Mouse (Mus musculus) heart, embryonic 15.5 days (tissue): ENCODE measurements around the gene Sphk1. TPM values are rescaled to one million over a fixed set of nuclear protein-coding genes. Genes with fewer than 3 reads are reported as not detected.

Experiments
- ATAC-seq: fragments of 200-750 bp; cut with Nextera tagmentation; replicated peaks from 2 replicates; pipeline ENCODE4 v1.8.0; 2017; ENCODE audit warnings: low read depth, moderate TSS enrichment; ENCODE audit not compliant: insufficient number of reproducible peaks, insufficient read depth, low FRiP score
- H3K27ac ChIP-seq: fragments of 300-500 bp; sonication (generic); 2 replicates; pipeline ENCODE4 v1.5.1; 2015; ENCODE audit warnings: mild to moderate bottlenecking, inconsistent platforms
- H3K27me3 ChIP-seq: fragments of 300-500 bp; sonication (generic); 2 replicates; pipeline ENCODE4 v1.6.1; 2015; ENCODE audit warnings: inconsistent platforms
- H3K36me3 ChIP-seq: fragments of 300-500 bp; sonication (generic); 2 replicates; pipeline ENCODE4 v1.6.1; 2015; ENCODE audit warnings: mild to moderate bottlenecking, inconsistent platforms
- H3K4me1 ChIP-seq: fragments of 300-500 bp; sonication (generic); replicated peaks from 2 replicates; pipeline ENCODE4 v1.6.1; 2015; ENCODE audit warnings: inconsistent platforms
- H3K4me2 ChIP-seq: fragments of 300-500 bp; sonication (generic); 2 replicates; pipeline ENCODE4 v1.6.1; 2015; ENCODE audit warnings: inconsistent platforms, mild to moderate bottlenecking, moderate library complexity
- H3K4me3 ChIP-seq: fragments of 300-500 bp; sonication (generic); 2 replicates; pipeline ENCODE4 v1.5.1; 2015; ENCODE audit warnings: mild to moderate bottlenecking, inconsistent platforms
- H3K9ac ChIP-seq: fragments of 300-500 bp; sonication (generic); 2 replicates; pipeline ENCODE4 v1.6.1; 2015; ENCODE audit warnings: mild to moderate bottlenecking, inconsistent platforms
- H3K9me3 ChIP-seq: fragments of 300-500 bp; sonication (generic); replicated peaks from 2 replicates; pipeline ENCODE4 v1.6.1; 2016; ENCODE audit warnings: inconsistent platforms
- WGBS: fragments of 180-500 bp; shearing (Covaris S2); methylation state at CpG from one replicate; pipeline ENCODE4 v1.1.7; 2015; ENCODE audit warnings: mixed read lengths; 5-methylcytosine and 5-hydroxymethylcytosine counted together
- polyA plus RNA-seq: library from polyadenylated mRNA; unstranded; fragments of >200 nt; fragmentation: Nextera tagmentation; extraction: Ambion mirVana; gene quantifications from 2 replicates; pipeline ENCODE4 v1.2.1, GENCODE M21; 2015

Gene Sphk1
- polyA plus RNA-seq, 1 experiment from 2014 or later: 2.8 TPM

DNA sequence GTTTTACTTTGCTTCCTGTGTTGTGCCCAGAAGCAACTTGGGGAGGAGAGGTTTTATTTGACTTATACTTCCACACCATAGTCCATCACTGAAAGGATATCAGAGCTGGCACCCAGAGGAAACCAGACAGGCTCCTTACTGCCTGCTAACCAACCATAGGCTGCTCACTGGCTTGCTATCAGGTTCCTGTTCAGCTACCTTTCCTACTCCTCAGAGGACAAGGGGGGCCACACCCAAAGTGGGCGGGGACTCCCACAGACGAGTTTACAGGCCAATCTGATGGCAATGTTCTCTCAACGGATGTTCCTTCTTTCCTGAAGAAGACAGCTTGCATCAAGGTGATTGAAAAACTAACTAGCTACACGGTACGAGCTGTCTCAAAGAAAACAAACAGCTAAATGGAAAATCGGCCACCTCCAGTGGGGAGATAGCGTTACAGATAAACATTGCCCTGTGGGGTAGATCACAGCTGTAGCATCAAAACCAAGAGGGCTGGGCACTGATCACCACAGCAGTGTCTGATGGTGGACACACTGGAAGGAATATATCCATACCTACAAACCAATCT, 19.3 kb upstream of the Sphk1 start:
- peaks cover 5% of the 10 kb centered on the region; the same call in 1 of the 2 replicates for H3K27me3 ChIP-seq
- H3K36me3 ChIP-seq: no peaks in the 10 kb centered on the region
- no peak overlapping the region for H3K4me2 ChIP-seq
- no peak overlapping the region for H3K4me3 ChIP-seq
- H3K4me1 ChIP-seq: peaks cover 5% of the 10 kb centered on the region; the same call in 1 of the 2 replicates
- no peaks in the 10 kb centered on the region for H3K9me3 ChIP-seq
- no peak for ATAC-seq
- WGBS: 60% methylated on average over 7 of the region's 7 CpGs
- no peak overlapping the region for H3K27ac ChIP-seq
- no peak overlapping the region for H3K9ac ChIP-seq

DNA sequence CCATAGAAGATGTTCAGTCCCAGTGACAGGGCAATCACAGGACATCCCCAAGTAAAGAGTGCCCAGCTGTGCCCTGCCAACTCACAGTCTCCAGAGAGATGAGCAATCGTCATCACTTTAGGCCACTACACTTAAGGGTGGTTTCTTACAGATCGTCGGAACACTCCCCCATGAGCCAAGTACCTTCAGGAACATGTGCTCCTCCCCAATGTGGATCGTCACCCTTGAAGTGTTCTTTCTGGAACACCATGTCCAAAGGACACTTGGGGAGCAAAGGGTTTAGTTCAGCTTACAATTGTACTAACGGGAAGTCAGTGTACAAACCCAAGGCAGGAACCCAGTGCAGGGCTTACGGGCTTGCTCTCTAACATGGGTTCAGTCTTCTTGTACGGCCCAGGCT, 18.6 kb upstream of the Sphk1 start:
- WGBS: 90% methylated on average over 7 of the region's 7 CpGs
- no peak for ATAC-seq
- no peak overlapping the region for H3K9ac ChIP-seq
- H3K9me3 ChIP-seq: no peaks in the 10 kb centered on the region
- no peak overlapping the region for H3K4me3 ChIP-seq
- H3K4me1 ChIP-seq: peaks cover 5% of the 10 kb centered on the region; the same call in 1 of the 2 replicates
- H3K27me3 ChIP-seq: peaks cover 5% of the 10 kb centered on the region; the same call in 1 of the 2 replicates
- H3K36me3 ChIP-seq: no peaks in the 10 kb centered on the region
- no peak overlapping the region for H3K27ac ChIP-seq
- no peak overlapping the region for H3K4me2 ChIP-seq

DNA sequence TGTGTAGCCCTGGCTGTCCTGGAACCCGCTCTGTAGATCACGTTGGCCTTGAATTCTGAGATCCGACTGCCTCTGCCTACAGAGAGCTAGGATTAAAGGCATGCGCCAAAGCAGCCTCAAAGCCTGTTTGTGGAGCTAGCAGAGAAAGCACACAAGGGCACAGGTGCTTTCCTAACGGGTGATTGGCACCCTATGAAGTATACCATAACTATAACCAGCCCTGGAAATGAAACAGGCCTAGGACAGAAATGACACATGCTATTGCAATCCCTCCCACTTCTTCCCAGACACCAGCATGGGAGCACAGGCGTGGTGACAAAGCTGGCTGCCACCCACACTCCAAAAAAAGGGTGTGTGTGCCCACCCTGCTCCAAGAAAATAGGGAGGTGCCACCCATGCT, 17.7 kb upstream of the Sphk1 start:
- no peak overlapping the region for H3K27ac ChIP-seq
- H3K9ac ChIP-seq: no peak overlapping the region
- ATAC-seq: no peak
- H3K9me3 ChIP-seq: no peaks in the 10 kb centered on the region
- no peaks in the 10 kb centered on the region for H3K36me3 ChIP-seq
- peaks cover 5% of the 10 kb centered on the region; the same call in 1 of the 2 replicates for H3K27me3 ChIP-seq
- no peak overlapping the region for H3K4me2 ChIP-seq
- peaks cover 5% of the 10 kb centered on the region; the same call in 1 of the 2 replicates for H3K4me1 ChIP-seq
- 82% methylated on average over 6 of the region's 6 CpGs for WGBS
- no peak overlapping the region for H3K4me3 ChIP-seq

- H3K27ac ChIP-seq: no peak overlapping the region
- 72% methylated on average over 4 of the region's 4 CpGs for WGBS
- no peak overlapping the region for H3K4me3 ChIP-seq
- H3K9me3 ChIP-seq: no peaks in the 10 kb centered on the region
- H3K9ac ChIP-seq: no peak overlapping the region
- ATAC-seq: no peak
- peaks cover 5% of the 10 kb centered on the region; the same call in 1 of the 2 replicates for H3K27me3 ChIP-seq
- H3K4me2 ChIP-seq: no peak overlapping the region
- H3K4me1 ChIP-seq: peaks cover 8% of the 10 kb centered on the region; the same call in 1 of the 2 replicates
- no peaks in the 10 kb centered on the region for H3K36me3 ChIP-seq
Measured at GRCm38 (mm10) chr11:116513531-116514038, 17.1 kb upstream of the Sphk1 start.

DNA sequence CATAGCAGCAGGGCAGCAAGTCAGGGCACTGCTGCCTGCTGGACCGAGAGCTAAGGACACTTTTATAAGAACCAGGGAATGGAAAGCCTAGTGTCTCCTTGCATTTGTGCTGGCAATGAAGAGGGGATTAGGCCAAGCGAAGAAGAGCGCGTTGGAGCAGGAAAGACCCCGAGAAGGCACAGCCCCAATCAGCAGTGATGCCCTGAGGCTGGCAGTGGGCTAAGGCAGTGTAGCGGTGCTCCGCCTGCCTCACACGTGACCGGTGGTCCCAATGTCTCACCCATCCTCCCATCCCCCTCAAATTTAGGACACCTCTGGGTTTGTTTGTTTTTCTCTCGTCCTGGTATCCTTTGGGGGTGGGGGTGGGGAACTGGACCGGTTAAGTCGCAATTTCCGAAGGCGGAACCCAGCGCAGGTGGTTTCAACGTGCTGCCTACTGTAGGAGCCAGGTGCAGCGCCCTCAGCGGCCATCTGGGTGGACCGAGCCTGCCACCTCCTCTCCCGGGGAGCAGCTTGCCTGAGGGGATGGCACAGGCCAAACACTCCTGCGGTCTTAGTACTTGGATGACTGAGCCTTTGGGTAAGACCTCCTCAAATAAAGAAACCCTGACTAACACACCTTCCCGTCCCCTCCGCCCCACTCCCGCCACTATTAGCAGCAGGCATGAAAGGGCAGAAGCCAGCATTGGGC, 15.2 kb upstream of the Sphk1 start:
- Histone ChIP-seq H3K4me3 (no peak overlapping the region), H3K9me3 (no peaks in the 10 kb centered on the region), H3K36me3 (no peaks in the 10 kb centered on the region), H3K9ac (no peak overlapping the region), H3K27me3 (peaks cover 5% of the 10 kb centered on the region; the same call in 1 of the 2 replicates), H3K4me2 (peak overlapping the region; percentile 25; the same call in 1 of the 2 replicates), H3K4me1 (peaks cover 8% of the 10 kb centered on the region; the same call in 1 of the 2 replicates), H3K27ac (no peak overlapping the region)
- ATAC-seq: no peak
- WGBS: 27% methylated on average over 24 of the region's 24 CpGs

GRCm38 (mm10) chr11:116518482-116518881, 12.2 kb upstream of the Sphk1 start:
- Histone ChIP-seq H3K4me2 (no peak overlapping the region), H3K4me1 (peaks cover 17% of the 10 kb centered on the region), H3K27me3 (peaks cover 5% of the 10 kb centered on the region; the same call in 1 of the 2 replicates), H3K4me3 (no peak overlapping the region), H3K27ac (no peak overlapping the region), H3K9me3 (no peaks in the 10 kb centered on the region), H3K36me3 (no peaks in the 10 kb centered on the region), H3K9ac (no peak overlapping the region)
- 56% methylated on average over 8 of the region's 8 CpGs for WGBS
- no peak for ATAC-seq

GRCm38 (mm10) chr11:116521143-116521542, 9.6 kb upstream of the Sphk1 start:
- Histone ChIP-seq H3K9me3 (no peaks in the 10 kb centered on the region), H3K4me2 (no peak overlapping the region), H3K4me3 (no peak overlapping the region), H3K4me1 (peaks cover 25% of the 10 kb centered on the region), H3K9ac (no peak overlapping the region), H3K27ac (no peak overlapping the region), H3K36me3 (no peaks in the 10 kb centered on the region), H3K27me3 (no peaks in the 10 kb centered on the region)
- no peak for ATAC-seq
- 61% methylated on average over 3 of the region's 3 CpGs for WGBS

GRCm38 (mm10) chr11:116522046-116522445, 8.7 kb upstream of the Sphk1 start:
- ATAC-seq: no peak
- Histone ChIP-seq H3K27ac (no peak overlapping the region), H3K36me3 (no peaks in the 10 kb centered on the region), H3K4me3 (no peak overlapping the region), H3K4me1 (peaks cover 25% of the 10 kb centered on the region), H3K27me3 (no peaks in the 10 kb centered on the region), H3K9me3 (no peaks in the 10 kb centered on the region), H3K9ac (no peak overlapping the region), H3K4me2 (no peak overlapping the region)
- 84% methylated on average over 3 of the region's 3 CpGs for WGBS

DNA sequence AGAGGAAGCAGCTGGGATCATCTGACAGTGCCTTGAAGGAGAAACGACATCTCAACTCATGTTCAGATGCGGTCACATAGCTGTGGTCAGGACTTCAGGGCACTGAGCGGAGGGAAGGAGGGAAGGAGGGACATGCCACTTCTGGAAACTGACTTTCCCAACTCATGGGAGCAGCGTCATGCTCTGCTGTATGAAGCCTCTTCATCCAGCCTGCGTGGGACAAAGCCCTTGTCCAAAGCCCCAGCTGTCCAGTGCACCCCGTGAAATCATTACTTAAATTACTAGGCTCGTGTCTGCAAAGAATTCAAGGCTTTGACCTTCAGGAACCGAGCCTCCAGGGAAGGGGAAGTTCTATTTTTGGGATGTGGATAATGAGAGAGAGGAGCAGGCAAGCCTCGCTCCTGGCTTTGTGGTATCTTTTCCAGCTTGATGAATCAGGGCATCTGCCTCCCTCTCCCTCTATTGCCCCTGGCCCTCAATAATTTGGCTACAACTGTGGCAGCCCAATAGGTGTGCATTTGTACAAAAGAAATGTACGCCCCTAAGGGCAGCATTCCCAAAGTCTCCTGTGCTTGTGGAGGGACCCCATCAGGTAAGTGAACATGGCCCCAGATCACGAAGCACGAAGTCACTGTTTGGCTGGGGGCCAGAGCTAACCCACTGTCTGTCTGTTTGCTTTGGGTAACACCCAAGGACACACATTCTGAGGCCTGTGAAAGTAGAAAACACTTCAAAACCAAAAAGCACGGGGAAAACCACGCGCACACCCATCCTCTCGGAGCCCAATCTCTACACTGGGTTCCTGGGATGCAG, 7.6 kb upstream of the Sphk1 start:
- WGBS: 31% methylated on average over 16 of the region's 16 CpGs
- no peak overlapping the region for H3K4me3 ChIP-seq
- H3K27ac ChIP-seq: peak overlapping the region; percentile 73
- peaks cover 25% of the 10 kb centered on the region for H3K4me1 ChIP-seq
- 0 out of 2 replicates have a peak, but pooled peaks cover 4% of the 10 kb centered on the region for H3K27me3 ChIP-seq
- peak overlapping the region; percentile 8; the same call in 1 of the 2 replicates for H3K4me2 ChIP-seq
- H3K36me3 ChIP-seq: no peaks in the 10 kb centered on the region
- H3K9ac ChIP-seq: no peak overlapping the region
- ATAC-seq: no peak; the same call in 1 of the 2 replicates
- H3K9me3 ChIP-seq: no peaks in the 10 kb centered on the region

DNA sequence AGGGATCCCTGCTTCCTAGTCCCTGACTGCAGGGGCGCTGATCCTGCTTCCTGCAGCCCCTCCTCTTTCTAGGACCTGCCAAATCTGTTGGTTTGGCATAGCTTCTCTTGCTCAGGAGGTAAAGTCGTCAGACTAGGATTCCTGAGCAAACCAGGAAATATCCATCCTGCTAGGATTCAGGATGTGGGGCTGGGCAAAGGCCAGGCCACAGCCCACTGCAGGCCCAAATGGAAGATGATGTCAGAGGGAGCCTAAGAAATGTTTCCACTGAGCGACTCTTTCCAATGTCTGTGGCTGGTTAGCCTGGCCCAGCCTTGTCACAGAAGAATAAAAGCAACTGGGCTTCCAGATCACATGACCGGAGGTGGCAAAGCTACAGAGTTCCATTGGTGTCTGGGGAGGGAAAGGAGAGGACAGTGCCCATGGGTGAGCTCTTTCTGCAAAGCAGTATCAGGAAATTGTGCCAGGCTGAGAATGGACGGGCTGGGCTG, 7.0 kb upstream of the Sphk1 start:
- H3K36me3 ChIP-seq: no peaks in the 10 kb centered on the region
- H3K27ac ChIP-seq: peak overlapping the region; percentile 73
- 0 out of 2 replicates have a peak, but pooled peaks cover 5% of the 10 kb centered on the region for H3K27me3 ChIP-seq
- no peak overlapping the region for H3K9ac ChIP-seq
- WGBS: 32% methylated on average over 5 of the region's 5 CpGs
- peaks cover 22% of the 10 kb centered on the region for H3K4me1 ChIP-seq
- no peak overlapping the region for H3K4me3 ChIP-seq
- H3K4me2 ChIP-seq: no peak overlapping the region
- no peaks in the 10 kb centered on the region for H3K9me3 ChIP-seq
- peak; percentile 72 for ATAC-seq
